Mouse (Mus musculus): ENCODE results near the gene Kctd4. TPM values are rescaled to one million over a fixed set of nuclear protein-coding genes. Genes with fewer than 3 reads are reported as not detected.
A peak's percentile ranks its signal among the peaks of the same experiment; 100 is the strongest.

Gene Kctd4
- total RNA-seq, 1 experiment: 0.09 TPM

- DNase-seq (ENCODE audit: low read depth, low spot score): no peak
- H3K27ac ChIP-seq (ENCODE audit: insufficient read depth, low read depth, low read length, poor library complexity, severe bottlenecking): no peak overlapping the region
- in situ Hi-C loops (cut with MboI; ENCODE audit: low sequenced_read_pairs in 2 of 2, unreplicated experiment in 2 of 2): no loop called here
- no peaks in the 10 kb centered on the region for H3K9me3 ChIP-seq (ENCODE audit: control insufficient read depth, insufficient read depth, low read depth, low read length)
- no peak overlapping the region for H3K4me3 ChIP-seq (ENCODE audit: insufficient read depth in 1 of 2, low read depth in 1 of 2, low read length in 2 of 2, poor library complexity in 1 of 2, severe bottlenecking in 1 of 2)
- H3K9ac ChIP-seq (ENCODE audit: insufficient read depth, low read depth, low read length, poor library complexity, severe bottlenecking): no peak overlapping the region
- H3K4me1 ChIP-seq (ENCODE audit: control insufficient read depth in 2 of 2, insufficient read depth in 2 of 2, low read length in 2 of 2, poor library complexity in 1 of 2): peaks cover 2 to 3% of the 10 kb centered on the region in 2 experiments; a peak in 2 of 4 replicates
- no peaks in the 10 kb centered on the region; the same call in none of the 2 replicates for H3K36me3 ChIP-seq (ENCODE audit: control insufficient read depth, insufficient read depth, low read length, poor library complexity, severe bottlenecking)
- TF ChIP-seq CHD2 (IDR thresholded peaks at IDR 0.05; ENCODE audit: low read depth, low read length) (no peak), MAFK (IDR thresholded peaks at IDR 0.05; ENCODE audit: insufficient read depth, low read depth, low read length) (no peak), HCFC1 (IDR thresholded peaks at IDR 0.05; ENCODE audit: borderline replicate concordance, insufficient read depth, low read length) (no peak), ZC3H11A (IDR thresholded peaks at IDR 0.05; ENCODE audit: borderline replicate concordance, low read depth, low read length) (no peak), ZNF384 (IDR thresholded peaks at IDR 0.05; ENCODE audit: low read depth, low read length) (no peak)
These were observed 47.0 kb downstream of the Kctd4 start for GRCm38 (mm10) chr14:76001781-76002180.

- no peak for DNase-seq (ENCODE audit: low read depth, low spot score)
- H3K9ac ChIP-seq (ENCODE audit: insufficient read depth, low read depth, low read length, poor library complexity, severe bottlenecking): no peak overlapping the region
- H3K27ac ChIP-seq (ENCODE audit: insufficient read depth, low read depth, low read length, poor library complexity, severe bottlenecking): no peak overlapping the region
- H3K9me3 ChIP-seq (ENCODE audit: control insufficient read depth, insufficient read depth, low read depth, low read length): no peaks in the 10 kb centered on the region
- H3K4me3 ChIP-seq (ENCODE audit: insufficient read depth in 1 of 2, low read depth in 1 of 2, low read length in 2 of 2, poor library complexity in 1 of 2, severe bottlenecking in 1 of 2): no peak overlapping the region
- in situ Hi-C loops (cut with MboI; ENCODE audit: low sequenced_read_pairs in 2 of 2, unreplicated experiment in 2 of 2): no loop called here
- TF ChIP-seq ZC3H11A (IDR thresholded peaks at IDR 0.05; ENCODE audit: borderline replicate concordance, low read depth, low read length): no peak
- TF ChIP-seq CHD2 (IDR thresholded peaks at IDR 0.05; ENCODE audit: low read depth, low read length): no peak
- no peak for TF ChIP-seq HCFC1 (IDR thresholded peaks at IDR 0.05; ENCODE audit: borderline replicate concordance, insufficient read depth, low read length)
- no peak for TF ChIP-seq MAFK (IDR thresholded peaks at IDR 0.05; ENCODE audit: insufficient read depth, low read depth, low read length)
- no peak for TF ChIP-seq ZNF384 (IDR thresholded peaks at IDR 0.05; ENCODE audit: low read depth, low read length)
- H3K4me1 ChIP-seq (ENCODE audit: control insufficient read depth in 2 of 2, insufficient read depth in 2 of 2, low read length in 2 of 2, poor library complexity in 1 of 2): peaks cover 0 to 5% of the 10 kb centered on the region in 2 experiments; a peak in 2 of 4 replicates
- H3K36me3 ChIP-seq (ENCODE audit: control insufficient read depth, insufficient read depth, low read length, poor library complexity, severe bottlenecking): no peaks in the 10 kb centered on the region; the same call in 1 of the 2 replicates
These were observed 50.2 kb downstream of the Kctd4 start for GRCm38 (mm10) chr14:76005011-76005410.

DNA sequence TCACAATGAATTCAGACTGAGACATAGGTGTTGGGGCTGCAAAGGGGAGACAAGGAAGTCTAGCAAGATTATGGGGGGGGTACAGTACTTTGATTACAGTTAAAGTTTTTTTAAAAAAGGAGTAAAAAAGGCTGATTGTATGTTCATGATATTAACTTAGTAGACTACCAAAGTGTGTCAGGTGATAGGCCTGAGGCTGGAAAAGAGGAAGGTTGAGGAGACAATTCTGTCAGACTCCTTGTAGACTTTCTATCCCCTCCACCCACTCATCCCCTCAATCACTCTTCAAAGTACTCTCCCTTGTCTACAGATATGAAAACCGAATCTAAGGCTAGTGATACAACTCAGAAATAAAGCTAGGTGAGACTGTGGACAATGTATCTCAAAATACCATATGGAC lies 53.4 kb downstream of the Kctd4 start:
- H3K9me3 ChIP-seq (ENCODE audit: control insufficient read depth, insufficient read depth, low read depth, low read length): no peaks in the 10 kb centered on the region
- no peak overlapping the region for H3K27ac ChIP-seq (ENCODE audit: insufficient read depth, low read depth, low read length, poor library complexity, severe bottlenecking)
- peaks cover 0 to 5% of the 10 kb centered on the region in 2 experiments; a peak in 2 of 4 replicates for H3K4me1 ChIP-seq (ENCODE audit: control insufficient read depth in 2 of 2, insufficient read depth in 2 of 2, low read length in 2 of 2, poor library complexity in 1 of 2)
- in situ Hi-C loops (cut with MboI; ENCODE audit: low sequenced_read_pairs in 2 of 2, unreplicated experiment in 2 of 2): no loop called here
- H3K4me3 ChIP-seq (ENCODE audit: insufficient read depth in 1 of 2, low read depth in 1 of 2, low read length in 2 of 2, poor library complexity in 1 of 2, severe bottlenecking in 1 of 2): no peak overlapping the region
- no peak overlapping the region for H3K9ac ChIP-seq (ENCODE audit: insufficient read depth, low read depth, low read length, poor library complexity, severe bottlenecking)
- DNase-seq (ENCODE audit: low read depth, low spot score): no peak
- TF ChIP-seq CHD2 (IDR thresholded peaks at IDR 0.05; ENCODE audit: low read depth, low read length) (no peak), HCFC1 (IDR thresholded peaks at IDR 0.05; ENCODE audit: borderline replicate concordance, insufficient read depth, low read length) (no peak), ZC3H11A (IDR thresholded peaks at IDR 0.05; ENCODE audit: borderline replicate concordance, low read depth, low read length) (no peak), ZNF384 (IDR thresholded peaks at IDR 0.05; ENCODE audit: low read depth, low read length) (no peak), MAFK (IDR thresholded peaks at IDR 0.05; ENCODE audit: insufficient read depth, low read depth, low read length) (no peak)
- H3K36me3 ChIP-seq (ENCODE audit: control insufficient read depth, insufficient read depth, low read length, poor library complexity, severe bottlenecking): no peaks in the 10 kb centered on the region

DNA sequence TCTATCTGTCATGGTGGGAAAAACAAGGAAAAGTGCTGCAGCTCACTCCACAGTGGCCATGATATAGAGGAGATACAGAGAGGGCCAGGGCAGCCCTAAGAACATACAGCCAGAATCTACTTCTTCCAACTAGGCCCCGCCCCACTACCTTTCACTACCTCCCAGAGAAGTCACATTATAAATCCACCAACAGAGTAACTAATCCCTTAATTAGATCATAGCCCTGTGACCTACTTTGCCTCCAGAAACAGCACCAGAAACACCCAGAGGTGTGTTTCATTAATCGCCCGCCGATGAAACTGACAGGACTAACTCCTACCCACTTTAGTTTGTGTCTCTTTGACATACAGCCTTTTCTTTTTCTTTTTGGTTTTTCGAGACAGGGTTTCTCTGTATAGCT lies 54.4 kb downstream of the Kctd4 start:
- DNase-seq (ENCODE audit: low read depth, low spot score): no peak
- Histone ChIP-seq H3K36me3 (ENCODE audit: control insufficient read depth, insufficient read depth, low read length, poor library complexity, severe bottlenecking) (no peaks in the 10 kb centered on the region), H3K27ac (ENCODE audit: insufficient read depth, low read depth, low read length, poor library complexity, severe bottlenecking) (no peak overlapping the region), H3K4me3 (ENCODE audit: insufficient read depth in 1 of 2, low read depth in 1 of 2, low read length in 2 of 2, poor library complexity in 1 of 2, severe bottlenecking in 1 of 2) (peak overlapping the region; percentile 78 to 95; a peak in 2 of 4 replicates), H3K9ac (ENCODE audit: insufficient read depth, low read depth, low read length, poor library complexity, severe bottlenecking) (no peak overlapping the region), H3K4me1 (ENCODE audit: control insufficient read depth in 2 of 2, insufficient read depth in 2 of 2, low read length in 2 of 2, poor library complexity in 1 of 2) (peaks cover 0 to 5% of the 10 kb centered on the region in 2 experiments; a peak in 2 of 4 replicates), H3K9me3 (ENCODE audit: control insufficient read depth, insufficient read depth, low read depth, low read length) (no peaks in the 10 kb centered on the region)
- in situ Hi-C loops (cut with MboI; ENCODE audit: low sequenced_read_pairs in 2 of 2, unreplicated experiment in 2 of 2): no loop called here
- TF ChIP-seq ZNF384 (IDR thresholded peaks at IDR 0.05; ENCODE audit: low read depth, low read length) (no peak), ZC3H11A (IDR thresholded peaks at IDR 0.05; ENCODE audit: borderline replicate concordance, low read depth, low read length) (no peak), CHD2 (IDR thresholded peaks at IDR 0.05; ENCODE audit: low read depth, low read length) (no peak), HCFC1 (IDR thresholded peaks at IDR 0.05; ENCODE audit: borderline replicate concordance, insufficient read depth, low read length) (no peak), MAFK (IDR thresholded peaks at IDR 0.05; ENCODE audit: insufficient read depth, low read depth, low read length) (no peak)

Data from ES-E14 (cell line).